Mouse (Mus musculus): Measurements from ENCODE around the gene Chrng. TPM values are rescaled to one million over a fixed set of nuclear protein-coding genes. Genes with fewer than 3 reads are reported as not detected.

The Chrng gene
- polyA plus RNA-seq, 1 experiment from 2014 or later: not detected

DNA sequence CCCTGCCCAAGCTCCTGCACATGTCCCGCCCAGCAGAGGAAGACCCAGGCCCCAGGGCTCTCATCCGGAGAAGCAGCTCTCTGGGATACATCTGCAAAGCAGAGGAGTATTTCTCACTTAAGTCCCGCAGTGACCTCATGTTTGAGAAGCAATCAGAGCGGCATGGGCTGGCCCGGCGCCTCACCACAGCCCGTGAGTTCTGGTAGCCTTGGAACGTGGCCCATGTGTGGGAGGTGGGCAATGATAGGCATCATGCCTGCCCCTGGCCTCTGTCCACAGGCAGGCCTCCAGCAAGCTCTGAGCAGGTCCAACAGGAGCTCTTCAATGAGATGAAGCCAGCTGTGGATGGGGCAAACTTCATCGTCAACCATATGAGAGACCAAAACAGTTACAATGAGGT, 7.2 kb upstream of the Chrng start:
- POLR2A ChIA-PET: interaction anchor here (0.6 kb wide), 1 partner anchor 558 kb away, joined by 4 read pairs; no protein-coding TSS in a partner anchor
- H3K27me3 ChIP-seq: peaks cover 8% of the 10 kb centered on the region
- in situ Hi-C loops (cut with MboI; ENCODE audit: low pct_unique_long_range_greater_than_20kb): no loop called here
- no peak for TF ChIP-seq CTCF (IDR thresholded peaks at IDR 0.05)
- CTCF ChIA-PET: interaction anchor here (1.1 kb wide), 1 partner anchor 156 kb away, joined by 3 read pairs; no protein-coding TSS in a partner anchor
- DNase-seq (ENCODE audit: low read depth, low spot score) (no peak), ATAC-seq (no peak)

DNA sequence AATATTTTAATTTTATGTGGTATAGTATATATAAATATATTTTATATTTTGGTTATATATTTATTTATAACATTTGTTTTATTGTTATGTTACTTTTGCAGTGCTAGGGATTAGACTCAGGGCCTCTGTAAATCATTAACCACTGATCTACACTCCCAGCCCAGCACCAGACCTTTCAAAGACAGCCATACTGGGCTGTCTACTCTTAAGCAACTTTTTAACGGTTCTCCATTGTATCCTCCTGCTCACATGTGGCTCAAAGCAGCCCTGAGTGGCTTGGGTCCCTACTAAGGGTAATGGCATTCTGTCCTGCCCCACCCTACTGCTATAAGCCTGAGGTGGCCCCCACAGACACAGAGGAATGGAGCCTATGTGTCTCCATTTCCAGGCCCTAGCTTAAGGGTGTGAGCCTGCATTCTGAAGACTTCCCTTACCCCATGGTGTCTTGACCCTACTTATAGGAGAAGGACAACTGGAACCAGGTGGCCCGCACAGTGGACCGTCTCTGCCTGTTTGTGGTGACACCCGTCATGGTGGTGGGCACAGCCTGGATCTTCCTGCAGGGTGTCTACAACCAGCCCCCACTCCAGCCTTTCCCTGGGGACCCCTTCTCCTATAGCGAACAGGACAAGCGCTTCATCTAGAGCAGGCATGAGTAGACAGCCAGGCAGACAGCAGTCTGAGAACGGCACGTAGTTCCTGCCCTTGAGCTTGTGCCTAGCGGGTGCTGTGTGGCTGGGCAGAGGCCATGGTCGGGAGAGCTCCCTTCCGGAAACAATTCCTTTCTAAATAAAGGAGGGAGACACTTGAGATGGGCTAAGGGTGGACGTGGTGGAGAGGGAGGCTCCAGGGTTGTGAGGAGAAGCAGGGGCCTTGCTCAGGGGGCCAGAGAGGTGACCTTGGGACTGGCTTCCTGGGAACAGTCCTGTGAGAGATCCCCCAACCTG, 6.1 kb upstream of the Chrng start:
- ATAC-seq (no peak), DNase-seq (ENCODE audit: low read depth, low spot score) (no peak)
- peaks cover 8% of the 10 kb centered on the region for H3K27me3 ChIP-seq
- TF ChIP-seq CTCF (IDR thresholded peaks at IDR 0.05): no peak
- ChIA-PET CTCF (interaction anchor here (0.7 kb wide), 1 partner anchor 11 kb away, joined by 3 read pairs; no protein-coding TSS in a partner anchor), POLR2A (interaction anchor here (1.2 kb wide), 1 partner anchor 140 kb away, joined by 3 read pairs; no protein-coding TSS in a partner anchor)
- in situ Hi-C loops (cut with MboI; ENCODE audit: low pct_unique_long_range_greater_than_20kb): no loop called here

DNA sequence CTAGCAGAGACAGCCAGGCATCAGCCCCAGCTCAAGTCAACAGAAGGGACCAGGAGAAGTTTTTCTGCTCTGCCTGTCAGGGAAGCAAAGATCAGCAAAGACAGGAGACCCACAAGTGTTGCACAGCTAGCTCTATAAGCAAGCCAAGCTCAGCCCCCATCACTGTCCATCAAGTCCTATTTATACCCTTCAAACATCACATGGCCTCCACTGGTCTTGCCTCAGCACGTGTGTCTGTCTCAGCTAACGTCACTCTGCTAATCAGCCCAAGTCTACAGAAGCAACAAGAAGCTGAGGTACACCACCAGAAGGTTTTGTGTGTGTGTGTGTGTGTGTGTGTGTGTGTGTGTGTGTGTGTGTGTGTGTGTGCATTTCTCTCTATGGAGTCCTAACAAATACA, 3.6 kb upstream of the Chrng start:
- ChIA-PET CTCF (no interaction called here), POLR2A (no interaction called here)
- no peak for TF ChIP-seq CTCF (IDR thresholded peaks at IDR 0.05)
- no peak for ATAC-seq
- DNase-seq (ENCODE audit: low read depth, low spot score): no peak
- H3K27me3 ChIP-seq: no peaks in the 10 kb centered on the region
- in situ Hi-C loops (cut with MboI; ENCODE audit: low pct_unique_long_range_greater_than_20kb): no loop called here

DNA sequence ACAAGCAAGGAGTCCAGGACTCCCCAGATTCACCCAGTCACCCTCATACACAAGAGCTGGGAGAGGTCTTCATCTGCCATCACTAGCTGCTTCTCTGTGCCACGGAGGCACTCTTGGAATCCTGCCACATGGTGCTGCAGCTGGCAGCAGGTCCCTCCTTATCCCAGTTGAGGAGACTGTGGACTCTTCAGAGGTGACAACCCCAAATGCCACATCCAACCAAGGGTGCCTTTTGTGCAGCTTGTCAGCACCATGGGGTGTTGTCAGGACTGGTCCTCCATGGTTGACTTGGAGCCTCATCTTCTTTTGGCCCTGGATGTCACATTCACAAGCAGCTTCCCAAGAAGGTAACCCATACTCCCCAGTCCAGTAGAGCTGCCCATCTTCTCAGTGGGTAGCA, 2.6 kb upstream of the Chrng start:
- H3K27me3 ChIP-seq: no peaks in the 10 kb centered on the region
- ChIA-PET POLR2A (no interaction called here), CTCF (no interaction called here)
- TF ChIP-seq CTCF (IDR thresholded peaks at IDR 0.05): no peak
- DNase-seq (ENCODE audit: low read depth, low spot score) (no peak), ATAC-seq (no peak)
- in situ Hi-C loops (cut with MboI; ENCODE audit: low pct_unique_long_range_greater_than_20kb): no loop called here

DNA sequence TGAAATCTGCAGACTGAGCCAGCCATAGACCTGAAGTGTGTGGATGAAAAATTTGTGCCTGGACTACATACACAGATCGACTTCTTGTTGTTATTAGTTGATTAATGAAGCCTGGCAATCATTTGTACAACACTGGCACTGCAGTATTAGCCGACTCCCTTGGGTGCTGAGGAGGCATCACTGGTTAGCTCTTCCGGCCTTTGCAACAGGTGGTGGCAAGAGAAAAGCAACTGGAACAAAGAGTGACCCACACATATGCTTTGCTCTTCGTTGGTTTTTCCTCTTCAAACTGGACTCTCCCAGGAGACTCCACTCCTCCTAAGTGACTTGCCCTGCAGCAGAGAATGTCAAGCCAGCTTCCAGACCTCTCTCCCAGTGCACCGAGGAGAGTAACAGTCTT, 678 bp upstream of the Chrng start:
- POLR2A ChIA-PET: no interaction called here
- TF ChIP-seq CTCF (IDR thresholded peaks at IDR 0.05): no peak
- in situ Hi-C loops (cut with MboI; ENCODE audit: low pct_unique_long_range_greater_than_20kb): no loop called here
- CTCF ChIA-PET: no interaction called here
- peaks cover 7% of the 10 kb centered on the region for H3K27me3 ChIP-seq
- ATAC-seq: no peak
- DNase-seq (ENCODE audit: low read depth, low spot score): no peak

DNA sequence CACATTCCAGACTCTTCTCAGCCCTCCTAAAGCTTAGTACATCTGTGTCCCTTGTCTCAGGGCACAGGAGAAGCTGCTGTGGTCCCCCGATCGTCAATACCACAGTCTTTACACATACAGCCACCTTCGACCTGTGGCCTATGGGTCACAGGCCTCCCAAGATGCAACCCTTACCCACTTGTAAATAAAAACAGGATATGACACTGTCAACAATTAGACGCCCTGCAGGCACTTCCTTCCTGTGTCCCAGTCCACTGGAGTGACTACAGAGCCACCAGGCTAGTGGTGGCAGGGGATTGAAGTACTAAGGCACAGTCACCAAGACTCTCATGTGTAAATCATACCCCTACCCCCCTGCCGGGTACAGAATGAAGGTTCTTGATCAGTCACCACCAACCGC, 581 bp downstream of the Chrng start:
- ChIA-PET POLR2A (no interaction called here), CTCF (no interaction called here)
- DNase-seq (ENCODE audit: low read depth, low spot score) (no peak), ATAC-seq (no peak)
- peaks cover 7% of the 10 kb centered on the region for H3K27me3 ChIP-seq
- in situ Hi-C loops (cut with MboI; ENCODE audit: low pct_unique_long_range_greater_than_20kb): no loop called here
- no peak for TF ChIP-seq CTCF (IDR thresholded peaks at IDR 0.05)

DNA sequence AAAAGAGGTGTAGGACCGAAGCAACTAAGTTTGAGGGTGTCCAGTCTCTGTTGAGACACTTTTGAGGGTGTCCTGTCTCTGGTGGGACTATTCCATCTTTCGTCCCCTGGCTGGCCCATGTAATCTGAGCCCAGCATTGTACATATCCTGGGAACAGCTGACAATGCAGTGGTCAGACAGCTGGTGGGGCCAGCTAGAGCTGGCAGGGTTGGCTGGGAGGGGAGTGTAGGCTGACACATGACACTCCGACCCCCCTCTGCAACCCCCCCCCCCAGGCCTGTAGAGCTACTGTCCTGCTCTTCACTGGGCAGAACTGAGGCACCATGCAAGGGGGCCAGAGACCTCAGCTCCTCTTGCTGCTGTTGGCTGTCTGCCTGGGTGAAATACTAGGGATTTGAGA, 1.0 kb downstream of the Chrng start:
- in situ Hi-C loops (cut with MboI; ENCODE audit: low pct_unique_long_range_greater_than_20kb): no loop called here
- H3K27me3 ChIP-seq: peaks cover 7% of the 10 kb centered on the region
- TF ChIP-seq CTCF (IDR thresholded peaks at IDR 0.05): no peak
- DNase-seq (ENCODE audit: low read depth, low spot score) (no peak), ATAC-seq (no peak)
- ChIA-PET POLR2A (no interaction called here), CTCF (no interaction called here)

DNA sequence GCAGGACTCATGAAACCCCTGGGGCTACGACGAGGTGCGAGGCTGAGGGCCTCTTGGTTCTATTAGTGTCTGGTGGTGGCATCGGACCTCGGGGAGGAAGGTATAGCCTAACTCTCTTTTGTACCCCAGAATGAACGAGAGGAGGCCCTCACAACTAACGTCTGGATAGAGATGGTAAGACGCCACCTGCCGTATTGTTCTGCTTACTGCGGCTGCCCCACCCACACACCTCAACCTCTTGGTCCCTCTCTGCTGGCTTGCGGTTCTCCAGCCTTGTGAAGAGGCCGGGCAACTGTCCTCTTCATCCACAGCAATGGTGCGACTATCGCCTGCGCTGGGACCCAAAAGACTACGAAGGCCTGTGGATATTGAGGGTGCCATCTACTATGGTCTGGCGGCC, 1.9 kb downstream of the Chrng start:
- ChIA-PET POLR2A (no interaction called here), CTCF (no interaction called here)
- peaks cover 7% of the 10 kb centered on the region for H3K27me3 ChIP-seq
- in situ Hi-C loops (cut with MboI; ENCODE audit: low pct_unique_long_range_greater_than_20kb): no loop called here
- TF ChIP-seq CTCF (IDR thresholded peaks at IDR 0.05): no peak
- DNase-seq (ENCODE audit: low read depth, low spot score) (no peak), ATAC-seq (no peak)

DNA sequence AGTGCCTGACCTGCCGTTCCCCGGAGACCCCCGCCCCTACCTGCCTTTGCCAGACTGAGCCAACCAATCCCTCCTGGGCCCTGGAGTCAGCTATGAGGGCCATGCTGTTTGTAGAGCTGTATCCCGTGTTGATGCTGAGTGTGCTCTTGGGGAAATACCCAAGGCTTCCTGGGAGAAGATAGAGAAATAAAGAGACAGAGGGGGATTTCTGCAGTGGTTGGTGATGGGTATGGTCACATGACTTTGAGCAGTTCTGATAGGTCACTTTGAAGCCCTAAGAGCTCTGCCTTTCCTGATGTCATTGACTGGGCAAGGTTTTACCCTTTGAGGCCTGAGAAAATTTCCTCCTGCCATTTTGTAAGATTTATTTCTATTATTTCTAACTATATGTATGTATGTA, 7.0 kb downstream of the Chrng start:
- in situ Hi-C loops (cut with MboI; ENCODE audit: low pct_unique_long_range_greater_than_20kb): no loop called here
- no peak for TF ChIP-seq CTCF (IDR thresholded peaks at IDR 0.05)
- DNase-seq (ENCODE audit: low read depth, low spot score) (no peak), ATAC-seq (no peak)
- ChIA-PET POLR2A (no interaction called here), CTCF (no interaction called here)
- peaks cover 7% of the 10 kb centered on the region for H3K27me3 ChIP-seq

DNA sequence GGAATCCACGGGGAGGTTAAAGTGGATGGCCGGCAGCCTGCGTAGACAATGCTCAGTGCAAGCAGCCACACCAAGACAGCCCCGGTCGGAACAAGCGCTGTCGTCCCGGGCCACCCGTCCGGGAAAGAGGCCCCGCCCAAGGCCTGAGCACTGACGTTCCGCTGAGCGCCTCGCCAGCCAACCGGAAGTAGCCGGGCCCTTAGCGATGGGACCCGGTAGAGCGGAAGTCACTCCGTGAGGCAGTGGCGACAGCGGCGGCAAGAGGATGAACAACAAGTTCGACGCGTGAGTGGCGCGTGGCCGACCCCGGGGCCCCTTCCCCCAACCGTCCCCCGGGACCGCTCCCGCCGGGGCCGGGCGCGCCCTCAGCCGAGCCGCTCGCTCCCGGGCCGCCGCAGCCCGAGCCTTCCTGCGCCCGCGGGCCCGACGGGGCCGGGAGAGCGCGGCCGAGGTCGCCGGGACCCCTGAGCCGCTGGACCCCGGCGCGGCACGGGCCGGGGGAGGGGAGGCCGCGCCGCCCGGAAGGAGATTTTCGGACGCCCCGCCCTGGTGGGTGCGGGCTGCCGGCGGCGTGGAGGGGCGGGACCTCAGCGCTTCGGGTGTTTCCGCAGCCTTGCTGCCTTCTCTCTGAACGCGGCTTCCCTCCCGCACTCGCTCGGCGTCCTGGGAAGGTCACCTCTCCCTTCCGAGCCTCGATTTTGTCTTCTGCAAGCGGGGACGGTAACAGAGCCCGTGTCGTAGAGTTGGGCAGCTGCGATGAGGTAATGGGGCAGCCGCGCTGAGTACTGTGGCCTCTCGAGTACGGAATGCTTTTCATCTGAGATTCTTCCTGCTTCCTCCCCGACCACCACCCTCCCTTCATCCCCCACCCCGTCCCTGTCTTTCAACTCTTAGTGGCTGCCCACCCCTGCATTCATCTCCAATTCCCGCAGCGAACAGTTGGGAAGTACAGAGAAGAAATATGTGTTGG, 9.6 kb downstream of the Chrng start, which contains the start of gene Eif4e2:
TSS of gene Eif4e2 (plus strand) at position 180 of the 970 bp plus-strand sequence.
- DNase-seq (ENCODE audit: low read depth, low spot score) (peak; percentile 60), ATAC-seq (peak; percentile 75)
- POLR2A ChIA-PET: interaction anchor here (1.2 to 3.0 kb wide), 2 partner anchors 20 to 40 kb away, joined by 3 to 7 read pairs; no protein-coding TSS in a partner anchor
- TF ChIP-seq CTCF (IDR thresholded peaks at IDR 0.05): no peak
- no peaks in the 10 kb centered on the region for H3K27me3 ChIP-seq
- in situ Hi-C loops (cut with MboI; ENCODE audit: low pct_unique_long_range_greater_than_20kb): no loop called here
- CTCF ChIA-PET: interaction anchor here (1.1 kb wide), 1 partner anchor 15 kb away, joined by 3 read pairs; no protein-coding TSS in a partner anchor
